Mouse (Mus musculus): ENCODE measurements around the gene Rpl7a.

DNA sequence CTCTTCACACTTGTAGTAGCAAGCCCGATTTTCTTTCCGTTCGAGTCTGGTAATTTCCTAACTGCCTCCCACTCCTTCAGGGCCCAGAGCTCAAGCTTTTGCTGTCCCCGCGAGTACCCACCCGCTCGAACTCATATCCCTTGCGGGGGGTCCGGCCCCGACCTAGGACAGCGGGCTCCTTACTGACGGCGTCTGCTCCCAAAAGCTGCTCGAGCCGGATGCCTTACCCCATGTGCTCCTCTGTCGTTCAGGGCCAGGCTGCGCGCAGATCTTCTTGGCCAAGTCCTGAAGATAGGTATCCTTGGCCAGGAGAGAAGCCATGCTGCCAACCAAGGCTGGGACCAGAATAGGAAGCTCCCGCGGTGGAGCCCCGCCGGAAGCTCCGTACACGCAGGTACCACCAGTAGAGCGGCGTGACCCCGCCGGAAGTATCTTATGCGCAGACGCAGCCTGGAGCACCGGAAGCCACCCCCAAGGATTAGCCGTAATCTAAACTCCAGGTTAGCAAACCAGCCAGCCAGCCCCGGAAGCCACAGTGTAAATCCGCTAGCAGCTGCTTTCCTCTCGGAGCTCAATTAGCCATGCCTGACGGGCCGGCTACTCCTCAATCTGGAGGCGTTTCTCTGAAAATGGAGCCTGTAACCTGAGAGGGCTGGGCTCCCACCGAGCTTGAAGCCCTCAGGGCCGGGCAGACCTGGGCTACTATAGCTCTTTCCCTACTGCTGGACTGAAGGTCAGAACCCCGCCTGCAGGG lies 7.9 kb upstream of the Rpl7a start, which contains the start of gene Surf6:
- TF ChIP-seq MAFK (IDR thresholded peaks at IDR 0.05; ENCODE audit: insufficient read depth, low read depth, low read length): no peak
- TF ChIP-seq HCFC1 (IDR thresholded peaks at IDR 0.05; ENCODE audit: borderline replicate concordance, insufficient read depth, low read length): peak; percentile 83
- no peak for TF ChIP-seq ZC3H11A (IDR thresholded peaks at IDR 0.05; ENCODE audit: borderline replicate concordance, low read depth, low read length)
- 0 out of 2 replicates have a peak, but pooled peaks have one; percentile 33 for TF ChIP-seq CHD2 (IDR thresholded peaks at IDR 0.05; ENCODE audit: low read depth, low read length)
- no peak for TF ChIP-seq ZNF384 (IDR thresholded peaks at IDR 0.05; ENCODE audit: low read depth, low read length)
